Mouse (Mus musculus): ENCODE data around the gene Tubb2b. TPM values are rescaled to one million over a fixed set of nuclear protein-coding genes. Genes with fewer than 3 reads are reported as not detected.

Tubb2b gene
- polyA plus RNA-seq, 1 experiment from 2014 or later: 19.7 TPM

DNA sequence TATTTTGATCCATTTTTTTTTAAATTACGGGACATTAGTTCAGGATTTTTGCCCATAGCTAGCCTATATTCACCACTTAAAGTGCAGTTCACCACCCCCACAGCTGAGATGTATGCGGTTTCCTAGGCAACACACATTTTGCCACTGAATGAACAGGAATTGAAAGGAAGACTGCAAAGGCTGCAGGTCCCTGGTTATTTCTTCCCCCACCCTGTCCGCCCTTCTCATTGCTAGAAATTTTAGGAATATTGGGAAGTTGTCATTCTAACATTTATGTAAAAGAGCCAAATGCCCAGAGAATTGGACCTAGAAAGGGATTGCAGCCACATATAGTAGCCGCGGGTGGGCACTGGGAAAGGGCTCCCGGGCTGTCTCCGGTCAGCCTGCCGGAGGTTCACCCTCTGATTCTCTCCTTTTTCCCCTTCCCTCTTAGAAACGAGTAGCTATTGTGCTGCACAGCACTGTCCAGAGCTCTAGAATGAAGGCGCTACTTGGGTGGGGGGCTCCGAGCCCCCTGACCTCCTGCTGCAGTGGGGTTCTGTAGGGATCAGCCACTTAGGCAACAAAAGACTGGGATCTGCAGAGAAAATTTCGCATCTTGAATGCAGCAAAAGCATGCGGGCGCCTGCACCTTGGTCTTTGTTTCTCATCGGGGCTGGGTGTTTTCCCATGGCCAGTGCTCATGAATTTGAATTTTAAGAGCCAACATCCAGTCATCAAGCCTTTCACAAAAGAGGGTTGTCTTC, 3.2 kb upstream of the Tubb2b start:
- peaks cover 33% of the 10 kb centered on the region for H3K4me1 ChIP-seq
- WGBS: 13% methylated on average over 15 of the region's 15 CpGs
- ATAC-seq (ENCODE audit: borderline replicate concordance, extremely low read depth, low FRiP score, low TSS enrichment): no peak
- peak overlapping the region; percentile 1; the same call in 1 of the 2 replicates for H3K9ac ChIP-seq
- H3K27ac ChIP-seq: no peak overlapping the region
- no peaks in the 10 kb centered on the region for H3K36me3 ChIP-seq
- H3K4me3 ChIP-seq: peak overlapping the region; percentile 7
- no peaks in the 10 kb centered on the region for H3K9me3 ChIP-seq
- H3K27me3 ChIP-seq: peaks cover 38% of the 10 kb centered on the region
- H3K4me2 ChIP-seq: peak overlapping the region; percentile 43

DNA sequence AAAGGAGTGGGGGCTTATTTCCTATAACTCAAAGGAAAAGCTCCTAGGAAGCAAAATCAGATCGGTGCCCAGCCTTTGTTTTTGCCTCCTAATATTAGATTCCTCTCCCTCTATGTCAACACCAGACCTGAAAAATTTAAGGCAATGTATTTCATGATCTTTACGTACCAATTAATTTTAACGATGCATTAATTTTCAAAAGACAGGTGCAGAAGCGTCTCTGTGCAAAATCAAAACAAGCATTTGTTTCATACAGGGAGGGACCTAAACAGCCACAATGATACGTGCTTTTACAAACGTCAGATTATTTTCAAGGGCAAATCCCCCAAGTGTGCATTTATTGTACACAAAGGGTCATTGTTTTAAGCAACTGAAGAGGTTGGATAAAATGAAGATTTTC, 2.6 kb upstream of the Tubb2b start:
- Histone ChIP-seq H3K27ac (no peak overlapping the region), H3K4me2 (peak overlapping the region; percentile 93), H3K36me3 (no peaks in the 10 kb centered on the region), H3K4me3 (no peak overlapping the region), H3K27me3 (peaks cover 38% of the 10 kb centered on the region), H3K4me1 (peaks cover 33% of the 10 kb centered on the region), H3K9me3 (no peaks in the 10 kb centered on the region), H3K9ac (no peak overlapping the region)
- ATAC-seq (ENCODE audit: borderline replicate concordance, extremely low read depth, low FRiP score, low TSS enrichment): no peak
- 28% methylated on average over 6 of the region's 6 CpGs for WGBS

DNA sequence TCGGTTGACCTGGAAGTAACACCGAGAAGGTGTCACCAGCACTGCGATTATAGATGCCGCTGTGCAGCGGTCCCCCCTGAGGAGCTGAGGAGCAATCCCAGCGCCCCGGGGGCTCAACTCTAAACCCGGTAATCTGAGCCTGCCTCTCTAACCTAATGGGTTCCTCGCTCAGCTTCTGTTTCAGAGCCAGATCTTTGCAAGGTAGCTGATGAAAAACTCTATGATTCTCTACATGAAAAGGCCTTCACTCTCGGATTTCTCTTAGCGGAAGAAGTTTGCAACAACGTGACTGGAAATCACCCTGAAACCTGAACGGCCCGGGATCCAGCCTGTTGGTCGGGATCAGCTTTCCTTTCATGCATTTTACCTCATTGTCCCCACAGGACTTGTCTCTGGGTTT, 2.0 kb upstream of the Tubb2b start:
- ATAC-seq (ENCODE audit: borderline replicate concordance, extremely low read depth, low FRiP score, low TSS enrichment): no peak
- Histone ChIP-seq H3K4me2 (peak overlapping the region; percentile 93), H3K9ac (0 out of 2 replicates have a peak overlapping the region, but pooled peaks have one; percentile 1), H3K27me3 (peaks cover 38% of the 10 kb centered on the region), H3K9me3 (no peaks in the 10 kb centered on the region), H3K27ac (no peak overlapping the region), H3K36me3 (no peaks in the 10 kb centered on the region), H3K4me3 (peak overlapping the region; percentile 71; the same call in 1 of the 2 replicates), H3K4me1 (peaks cover 33% of the 10 kb centered on the region)
- WGBS: 5% methylated on average over 15 of the region's 15 CpGs

DNA sequence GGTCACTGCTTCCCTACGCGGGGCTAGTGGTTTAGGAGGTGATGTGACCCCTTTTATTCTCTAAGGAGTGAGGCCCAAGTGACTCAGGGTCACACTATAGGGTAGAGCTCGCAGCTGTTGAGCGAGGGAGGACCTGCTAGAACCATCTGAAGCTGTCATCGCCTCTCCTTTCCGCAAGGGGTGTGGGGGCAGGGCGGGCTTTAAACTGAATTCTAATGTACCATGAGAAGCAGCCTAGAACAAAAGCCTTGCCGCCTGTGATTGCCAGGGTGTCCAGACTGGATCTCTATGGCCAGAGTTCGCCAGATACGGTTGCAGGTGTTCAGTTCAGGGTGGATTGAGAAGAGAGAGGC, 1.4 kb upstream of the Tubb2b start:
- H3K27ac ChIP-seq: no peak overlapping the region; the same call in 1 of the 2 replicates
- H3K4me2 ChIP-seq: peak overlapping the region; percentile 93
- H3K36me3 ChIP-seq: no peaks in the 10 kb centered on the region
- H3K4me3 ChIP-seq: peak overlapping the region; percentile 71
- 7% methylated on average over 10 of the region's 10 CpGs for WGBS
- H3K27me3 ChIP-seq: peaks cover 38% of the 10 kb centered on the region
- no peaks in the 10 kb centered on the region for H3K9me3 ChIP-seq
- H3K4me1 ChIP-seq: peaks cover 33% of the 10 kb centered on the region
- peak overlapping the region; percentile 54; the same call in 1 of the 2 replicates for H3K9ac ChIP-seq
- no peak for ATAC-seq (ENCODE audit: borderline replicate concordance, extremely low read depth, low FRiP score, low TSS enrichment)

DNA sequence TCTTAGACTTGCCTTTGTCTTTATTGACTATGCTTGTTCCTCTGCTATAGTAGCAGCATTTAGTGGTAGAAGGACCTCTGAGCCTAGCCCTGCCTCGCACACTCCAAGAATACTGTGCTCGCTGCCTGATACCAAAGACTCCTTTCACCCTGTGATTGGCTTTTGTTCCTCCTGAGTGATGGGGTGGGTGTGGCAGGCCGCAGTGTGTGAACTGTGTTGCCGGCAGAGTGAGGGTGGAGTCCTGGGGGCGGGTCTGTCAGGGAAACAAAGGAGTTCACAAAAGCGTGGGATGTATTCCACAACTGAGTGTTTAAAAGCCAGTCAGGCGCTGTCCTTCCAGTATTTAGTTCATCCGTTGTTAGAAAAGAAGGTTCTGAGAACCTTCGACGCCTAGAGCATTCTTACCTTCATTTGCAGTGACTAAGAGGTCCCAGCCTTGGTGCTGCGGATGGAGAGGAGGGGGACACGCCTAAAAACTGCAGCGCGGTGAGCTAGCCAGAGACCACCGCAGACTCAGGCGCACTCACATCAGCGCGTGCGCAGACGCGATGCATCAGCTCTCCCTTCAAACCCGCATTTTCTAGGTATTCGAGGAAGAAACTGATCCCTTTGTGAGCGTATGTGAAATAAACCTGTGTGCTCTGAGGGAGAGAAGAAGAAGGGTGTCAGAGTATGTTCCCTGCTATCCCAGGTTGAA, 893 bp upstream of the Tubb2b start:
- Histone ChIP-seq H3K4me1 (peaks cover 33% of the 10 kb centered on the region), H3K27ac (peak overlapping the region; percentile 62), H3K9me3 (no peaks in the 10 kb centered on the region), H3K9ac (peak overlapping the region; percentile 54; the same call in 1 of the 2 replicates), H3K4me3 (peak overlapping the region; percentile 71), H3K4me2 (peak overlapping the region; percentile 93), H3K36me3 (no peaks in the 10 kb centered on the region), H3K27me3 (peaks cover 38% of the 10 kb centered on the region)
- peak; percentile 33; the same call in 1 of the 2 replicates for ATAC-seq (ENCODE audit: borderline replicate concordance, extremely low read depth, low FRiP score, low TSS enrichment)
- WGBS: under 1% methylated on average over 24 of the region's 24 CpGs

DNA sequence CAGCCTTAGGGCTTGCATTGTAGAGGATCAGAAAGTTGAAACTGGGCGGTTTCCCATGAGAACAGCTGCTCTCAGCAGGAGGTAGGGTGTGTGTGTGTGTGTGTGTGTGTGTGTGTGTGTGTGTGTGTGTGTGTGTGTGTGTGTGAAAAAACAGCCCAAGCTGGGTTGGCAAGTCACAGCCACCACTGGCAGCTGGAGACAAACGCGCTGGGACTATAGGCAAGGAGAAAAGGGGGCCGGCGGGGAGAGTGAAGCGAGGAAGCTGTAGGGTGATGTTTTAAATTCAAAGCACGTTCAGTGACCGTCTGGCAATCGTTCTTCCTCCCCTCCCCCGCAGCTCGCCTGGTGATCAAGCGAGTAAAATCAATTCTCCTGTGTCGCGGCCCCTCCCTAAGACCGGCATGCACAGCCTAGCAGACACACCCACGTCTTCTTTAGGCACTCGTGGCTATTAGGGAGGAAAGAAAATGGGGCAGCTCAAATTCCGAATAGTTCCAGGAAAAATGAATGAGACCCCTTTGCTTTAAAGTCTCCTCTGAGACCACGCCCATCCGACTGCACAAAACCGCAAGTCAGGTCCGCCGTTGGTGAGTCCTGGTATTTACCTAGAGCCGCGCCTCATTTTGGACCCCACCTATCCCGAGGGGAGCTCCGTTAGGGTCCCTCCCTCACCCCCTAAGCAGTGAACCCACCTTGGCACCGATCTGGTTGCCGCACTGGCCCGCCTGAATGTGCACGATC, 611 bp downstream of the Tubb2b start:
- Histone ChIP-seq H3K4me3 (peak overlapping the region; percentile 71), H3K4me1 (peaks cover 36% of the 10 kb centered on the region), H3K27ac (peak overlapping the region; percentile 58), H3K9me3 (no peaks in the 10 kb centered on the region), H3K9ac (peak overlapping the region; percentile 54), H3K27me3 (peaks cover 37% of the 10 kb centered on the region), H3K4me2 (peak overlapping the region; percentile 93), H3K36me3 (no peaks in the 10 kb centered on the region)
- under 1% methylated on average over 29 of the region's 31 CpGs for WGBS
- peak; percentile 5; the same call in 1 of the 2 replicates for ATAC-seq (ENCODE audit: borderline replicate concordance, extremely low read depth, low FRiP score, low TSS enrichment)

DNA sequence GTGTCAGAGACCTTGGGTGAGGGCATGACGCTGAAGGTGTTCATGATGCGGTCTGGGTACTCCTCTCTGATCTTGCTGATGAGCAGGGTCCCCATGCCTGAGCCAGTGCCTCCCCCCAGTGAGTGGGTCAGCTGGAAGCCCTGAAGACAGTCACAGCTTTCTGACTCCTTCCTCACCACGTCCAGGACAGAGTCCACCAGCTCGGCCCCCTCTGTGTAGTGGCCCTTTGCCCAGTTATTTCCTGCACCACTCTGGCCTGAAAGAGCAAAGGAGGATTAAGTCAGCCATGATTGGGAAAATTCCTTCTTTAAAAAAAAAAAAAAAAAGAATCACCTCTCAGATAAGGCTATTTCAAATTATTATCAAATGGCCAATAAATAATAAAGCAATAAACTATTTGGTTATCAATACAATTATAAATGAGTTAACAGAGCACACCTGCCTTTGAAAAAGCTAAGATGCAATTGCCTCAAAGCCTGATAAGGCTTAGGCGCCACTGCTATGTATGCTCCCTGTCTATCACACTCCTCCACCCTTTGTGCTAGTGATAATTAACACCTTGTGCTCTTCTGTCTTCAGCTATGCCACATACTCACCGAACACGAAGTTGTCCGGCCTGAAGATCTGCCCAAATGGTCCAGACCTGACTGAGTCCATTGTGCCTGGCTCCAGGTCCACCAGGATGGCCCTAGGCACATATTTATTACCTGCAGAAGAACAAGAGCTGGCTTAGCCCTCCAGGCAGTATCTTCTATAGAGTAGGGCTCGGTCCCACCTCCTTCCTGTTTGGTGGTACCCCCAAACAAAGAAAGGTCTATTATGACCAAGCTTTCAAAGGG, 1.8 kb downstream of the Tubb2b start:
- ATAC-seq (ENCODE audit: borderline replicate concordance, extremely low read depth, low FRiP score, low TSS enrichment): no peak
- H3K4me2 ChIP-seq: peak overlapping the region; percentile 93
- H3K4me1 ChIP-seq: peaks cover 36% of the 10 kb centered on the region
- H3K9me3 ChIP-seq: no peaks in the 10 kb centered on the region
- no peak overlapping the region for H3K9ac ChIP-seq
- H3K27me3 ChIP-seq: peaks cover 27% of the 10 kb centered on the region
- H3K27ac ChIP-seq: no peak overlapping the region
- 78% methylated on average over 9 of the region's 9 CpGs for WGBS
- peak overlapping the region; percentile 71; the same call in 1 of the 2 replicates for H3K4me3 ChIP-seq
- no peaks in the 10 kb centered on the region for H3K36me3 ChIP-seq

DNA sequence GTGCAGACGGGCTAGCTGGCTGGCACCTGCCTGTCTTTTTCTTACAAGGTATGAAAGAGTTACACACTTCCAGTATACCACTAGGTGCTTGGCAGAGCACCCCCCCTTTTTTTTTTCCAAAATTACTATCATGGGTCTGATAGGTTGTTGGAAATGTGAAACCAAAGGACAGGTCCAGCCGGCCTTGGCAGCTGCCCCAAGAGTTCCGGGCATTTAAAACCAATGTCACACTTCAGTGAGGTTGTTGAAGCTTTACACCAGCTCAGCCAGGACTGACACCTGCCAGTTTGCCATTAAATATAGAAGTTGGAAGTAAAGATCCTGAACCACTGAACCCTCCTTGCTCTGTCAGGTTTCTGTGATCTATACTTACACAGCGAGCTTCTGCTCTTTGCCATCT, 4.6 kb downstream of the Tubb2b start:
- Histone ChIP-seq H3K36me3 (no peaks in the 10 kb centered on the region), H3K4me2 (no peak overlapping the region; the same call in 1 of the 2 replicates), H3K4me1 (peaks cover 18% of the 10 kb centered on the region), H3K27ac (no peak overlapping the region), H3K27me3 (0 out of 2 replicates have a peak, but pooled peaks cover 2% of the 10 kb centered on the region), H3K9ac (no peak overlapping the region), H3K9me3 (no peaks in the 10 kb centered on the region), H3K4me3 (no peak overlapping the region)
- WGBS: 71% methylated on average over 4 of the region's 4 CpGs
- no peak for ATAC-seq (ENCODE audit: borderline replicate concordance, extremely low read depth, low FRiP score, low TSS enrichment)

DNA sequence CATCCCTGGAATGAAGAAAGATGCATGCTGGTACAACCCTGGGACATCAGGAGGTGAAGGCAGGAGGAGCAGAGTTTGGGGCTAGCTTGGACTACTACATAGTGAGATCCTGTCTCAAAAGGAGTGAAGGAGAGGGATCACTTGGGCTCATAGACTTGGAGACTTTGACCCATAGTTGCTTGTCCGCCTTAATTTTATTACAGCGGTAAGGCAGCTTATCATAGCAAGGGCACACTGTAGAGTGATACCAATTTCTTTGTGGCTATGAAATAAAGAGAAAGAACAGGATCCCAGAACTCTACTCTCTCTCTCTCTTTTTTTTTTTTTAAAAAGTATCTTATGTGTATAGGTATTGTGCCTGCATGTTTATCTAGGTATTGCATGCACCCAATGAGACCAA, 9.7 kb downstream of the Tubb2b start:
- 93% methylated on average over 2 of the region's 2 CpGs for WGBS
- no peak overlapping the region for H3K4me3 ChIP-seq
- no peak overlapping the region for H3K4me2 ChIP-seq
- H3K36me3 ChIP-seq: no peaks in the 10 kb centered on the region
- H3K27me3 ChIP-seq: no peaks in the 10 kb centered on the region
- no peaks in the 10 kb centered on the region for H3K9me3 ChIP-seq
- H3K9ac ChIP-seq: no peak overlapping the region
- no peak overlapping the region for H3K27ac ChIP-seq
- H3K4me1 ChIP-seq: no peaks in the 10 kb centered on the region
- ATAC-seq (ENCODE audit: borderline replicate concordance, extremely low read depth, low FRiP score, low TSS enrichment): no peak

DNA sequence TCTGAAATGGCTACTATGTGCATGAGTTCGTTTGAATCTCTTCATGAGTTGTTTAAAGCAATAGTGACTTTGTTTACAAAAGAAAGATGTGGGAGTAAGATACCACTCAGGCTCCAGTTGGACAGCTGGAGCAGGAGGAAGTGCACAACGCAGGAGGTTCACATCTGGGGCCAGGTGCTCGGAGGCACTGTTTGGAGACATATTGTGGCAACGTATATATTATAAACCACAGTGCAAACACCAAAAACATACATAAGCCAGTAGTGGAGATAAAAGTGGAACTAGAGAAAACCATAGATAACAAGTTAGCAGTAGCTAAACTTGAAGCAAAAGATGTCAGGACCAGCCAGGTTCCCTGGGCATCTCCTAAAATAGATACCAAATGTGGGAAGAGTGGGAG, 10.9 kb downstream of the Tubb2b start:
- Histone ChIP-seq H3K4me2 (no peak overlapping the region), H3K27me3 (no peaks in the 10 kb centered on the region), H3K27ac (no peak overlapping the region), H3K9me3 (no peaks in the 10 kb centered on the region), H3K4me1 (no peaks in the 10 kb centered on the region), H3K4me3 (no peak overlapping the region), H3K36me3 (no peaks in the 10 kb centered on the region), H3K9ac (no peak overlapping the region)
- WGBS: 24% methylated on average over 4 of the region's 4 CpGs
- ATAC-seq (ENCODE audit: borderline replicate concordance, extremely low read depth, low FRiP score, low TSS enrichment): no peak

DNA sequence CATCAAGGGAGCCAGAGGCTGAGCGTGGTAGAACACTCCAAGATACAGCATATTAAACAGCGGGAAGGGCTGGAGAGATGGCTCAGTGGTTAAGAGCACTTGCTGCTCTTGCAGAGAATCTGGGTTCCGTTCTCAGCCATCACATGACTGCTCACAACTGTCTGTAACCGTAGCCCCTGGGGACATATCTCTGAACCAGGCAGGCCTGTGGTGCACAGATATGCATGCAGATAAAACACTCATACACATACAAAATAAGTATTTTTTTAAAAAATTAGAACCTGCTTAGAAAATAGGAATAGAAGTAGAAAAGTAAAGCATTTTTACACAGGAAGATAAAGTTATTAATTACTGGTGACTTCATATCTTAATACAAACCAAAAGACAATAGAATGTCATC, 11.4 kb downstream of the Tubb2b start:
- no peak overlapping the region for H3K27ac ChIP-seq
- no peak overlapping the region for H3K9ac ChIP-seq
- no peaks in the 10 kb centered on the region for H3K9me3 ChIP-seq
- H3K4me1 ChIP-seq: no peaks in the 10 kb centered on the region
- H3K4me2 ChIP-seq: no peak overlapping the region
- H3K4me3 ChIP-seq: no peak overlapping the region
- no peaks in the 10 kb centered on the region for H3K27me3 ChIP-seq
- H3K36me3 ChIP-seq: no peaks in the 10 kb centered on the region
- WGBS: 62% methylated on average over 4 of the region's 4 CpGs
- ATAC-seq (ENCODE audit: borderline replicate concordance, extremely low read depth, low FRiP score, low TSS enrichment): no peak

All from lung, embryonic 15.5 days (tissue).